In genomic region chr19:23134095-23134440, GRCm38 (mm10) we compare ENCODE assay signal across 8 mouse cellular contexts. TPM values are rescaled to one million over a fixed set of nuclear protein-coding genes. Genes with fewer than 3 reads are reported as not detected.
DNase-seq lines count a peak whose midpoint lies in the region; ATAC-seq and TF ChIP-seq lines count a peak whose summit lies in the region.

No protein-coding gene starts in this region.

- H3K27ac ChIP-seq in embryonic facial prominence, embryonic 11.5 days (replicated peaks; ENCODE audit: low read depth, low read length): no peak overlapping the region
- H3K27ac ChIP-seq in intestine, postnatal 0 days (ENCODE audit: low read depth, low read length): peak overlapping the region; percentile 97
- peak overlapping the region; percentile 100 for H3K27ac ChIP-seq in small intestine, adult 2 months (ENCODE audit: insufficient read depth, low read depth, low read length)

- H3K4me2 ChIP-seq in embryonic facial prominence, embryonic 11.5 days (ENCODE audit: low read depth, low read length): peak overlapping the region; percentile 69
- H3K4me2 ChIP-seq in intestine, postnatal 0 days (replicated peaks; ENCODE audit: low read depth): peak overlapping the region; percentile 79

- intact Hi-C loops in left cerebral cortex, postnatal 4 days (cut with DNase I): no loop called here

- no peak overlapping the region; the same call in 1 of the 2 replicates for H3K4me3 ChIP-seq in embryonic facial prominence, embryonic 11.5 days (ENCODE audit: low read depth, low read length)
- peak overlapping the region; percentile 32 for H3K4me3 ChIP-seq in intestine, postnatal 0 days (ENCODE audit: low read depth, low read length)
- H3K4me3 ChIP-seq in small intestine, adult 2 months (ENCODE audit: low read depth, low read length): peak overlapping the region; percentile 60

- TF ChIP-seq CTCF in intestine, postnatal 0 days (IDR thresholded peaks at IDR 0.05; ENCODE audit: low read depth): peak; percentile 67
- no peak for TF ChIP-seq CTCF in small intestine, adult 2 months (IDR thresholded peaks at IDR 0.05; ENCODE audit: extremely low read depth, insufficient read length, insufficient replicate concordance, low read depth, low read length)

- WGBS in embryonic facial prominence, embryonic 11.5 days: 1% methylated on average over 14 of the region's 14 CpGs
- WGBS in intestine, postnatal 0 days: 2% methylated on average over 14 of the region's 14 CpGs
- 3% methylated on average over 14 of the region's 14 CpGs for WGBS in small intestine, adult 2 months

- peak; percentile 20; the same call in 1 of the 2 replicates for TF ChIP-seq POLR2A in small intestine, adult 2 months (IDR thresholded peaks at IDR 0.05; ENCODE audit: low read depth, low read length)

- ATAC-seq in embryonic facial prominence, embryonic 11.5 days (replicated peaks; ENCODE audit: insufficient number of reproducible peaks, low FRiP score, low TSS enrichment, low read depth): no peak; the same call in 1 of the 2 replicates
- peak; percentile 44 for ATAC-seq in intestine, postnatal 0 days

- no peaks in the 10 kb centered on the region for H3K9me3 ChIP-seq in embryonic facial prominence, embryonic 11.5 days (replicated peaks; ENCODE audit: control insufficient read depth, low read length)
- no peaks in the 10 kb centered on the region for H3K9me3 ChIP-seq in intestine, postnatal 0 days (ENCODE audit: control insufficient read depth)

- no peak overlapping the region for H3K9ac ChIP-seq in embryonic facial prominence, embryonic 11.5 days (replicated peaks; ENCODE audit: low read length)
- peak overlapping the region; percentile 57 for H3K9ac ChIP-seq in intestine, postnatal 0 days (ENCODE audit: low read depth, low read length)

- peaks cover 5% of the 10 kb centered on the region for H3K4me1 ChIP-seq in embryonic facial prominence, embryonic 11.5 days (ENCODE audit: control insufficient read depth, insufficient read depth, low read length)
- H3K4me1 ChIP-seq in intestine, postnatal 0 days (replicated peaks; ENCODE audit: control insufficient read depth, insufficient read depth, low read length): 0 out of 2 replicates have a peak, but pooled peaks cover 7% of the 10 kb centered on the region
- peaks cover 16% of the 10 kb centered on the region for H3K4me1 ChIP-seq in small intestine, adult 2 months (ENCODE audit: control insufficient read depth, insufficient read depth, insufficient read length, low read length)

- no peaks in the 10 kb centered on the region for H3K36me3 ChIP-seq in embryonic facial prominence, embryonic 11.5 days (replicated peaks; ENCODE audit: control insufficient read depth, insufficient read depth, low read depth, low read length)
- H3K36me3 ChIP-seq in intestine, postnatal 0 days (ENCODE audit: control insufficient read depth, insufficient read depth): no peaks in the 10 kb centered on the region
- H3K36me3 ChIP-seq in small intestine, adult 2 months (ENCODE audit: control insufficient read depth, insufficient read depth, low read length): no peaks in the 10 kb centered on the region

- H3K27me3 ChIP-seq in embryonic facial prominence, embryonic 11.5 days (ENCODE audit: control insufficient read depth, insufficient read depth, low read length): peaks cover 23% of the 10 kb centered on the region
- H3K27me3 ChIP-seq in intestine, postnatal 0 days (replicated peaks; ENCODE audit: control insufficient read depth, insufficient read depth, low read length): no peaks in the 10 kb centered on the region
- H3K27me3 ChIP-seq in small intestine, adult 2 months (ENCODE audit: control insufficient read depth, insufficient read depth, low read length): no peaks in the 10 kb centered on the region

- DNase-seq in layer of hippocampus, adult 11-12 months (ENCODE audit: low spot score): peak; percentile 81
- DNase-seq in layer of hippocampus, adult 9-10 months (ENCODE audit: low spot score): no peak
- peak; percentile 34 for DNase-seq in embryonic facial prominence, embryonic 11.5 days (ENCODE audit: low spot score)
- peak; percentile 100 for DNase-seq in heart, adult 11 months
- peak; percentile 76 for DNase-seq in left cerebral cortex, postnatal 4 days
- DNase-seq in mesoderm, embryonic 11.5 days (ENCODE audit: low read depth, low spot score): peak; percentile 28

RNA-seq across cellular contexts. Expression of gene Klf9, which starts 7.0 kb away (rescaled TPM):
- 0.81 and 1.0 TPM in 2 replicates for polyA plus RNA-seq in embryonic facial prominence, embryonic 11.5 days (2014; fragmentation: Nextera tagmentation; extraction: Ambion mirVana)
- 12.1 and 15.3 TPM in 2 replicates for polyA plus RNA-seq in intestine, postnatal 0 days (2015; fragmentation: Nextera tagmentation; extraction: Ambion mirVana)
- 10 to 100 TPM; 44.2 to 46.4 TPM for total RNA-seq in left cerebral cortex, postnatal 4 days (2021)
- 9.6 and 16.2 TPM in 2 replicates for polyA plus RNA-seq in small intestine, adult 2 months (2012; rRNA removed)
